Mouse (Mus musculus) lung, embryonic 14.5 days (tissue): ENCODE measurements at regions not wholly inside any gene's neighbourhood (a gene's known extent, or its start where the extent isn't known, plus 50 kb on each side); places are given as distances from the start of the nearest gene placed in this dataset.

ENCODE experiments used
- ATAC-seq: fragments of 200-750 bp; cut with Nextera tagmentation; 2 replicates; pipeline ENCODE4 v1.8.0; 2017; ENCODE audit warnings: mild to moderate bottlenecking, moderate TSS enrichment, moderate library complexity; ENCODE audit not compliant: insufficient read depth
- DNase-seq: peaks from one replicate; pipeline ENCODE4 v3.0.0-alpha.2; 2015
- H3K27ac ChIP-seq: fragments of 300-500 bp; sonication (generic); 2 replicates; pipeline ENCODE4 v1.5.1; 2014; ENCODE audit warnings: low read depth, mild to moderate bottlenecking, moderate library complexity
- H3K27me3 ChIP-seq: fragments of 300-500 bp; sonication (generic); 2 replicates; pipeline ENCODE4 v1.6.1; 2014; ENCODE audit warnings: low read length, control low read depth; ENCODE audit not compliant: insufficient read depth
- H3K36me3 ChIP-seq: fragments of 300-500 bp; sonication (generic); 2 replicates; pipeline ENCODE4 v1.6.1; 2014; ENCODE audit warnings: control low read depth; ENCODE audit not compliant: insufficient read depth
- H3K4me1 ChIP-seq: fragments of 300-500 bp; sonication (generic); 2 replicates; pipeline ENCODE4 v1.6.1; 2014; ENCODE audit warnings: antibody characterized with exemption, control low read depth; ENCODE audit not compliant: insufficient read depth
- H3K4me2 ChIP-seq: fragments of 300-500 bp; sonication (generic); 2 replicates; pipeline ENCODE4 v1.6.1; 2014; ENCODE audit warnings: mild to moderate bottlenecking
- H3K4me3 ChIP-seq: fragments of 300-500 bp; sonication (generic); 2 replicates; pipeline ENCODE4 v1.5.1; 2014; ENCODE audit warnings: low read depth, low read length
- H3K9ac ChIP-seq: fragments of 300-500 bp; sonication (generic); 2 replicates; pipeline ENCODE4 v1.6.1; 2014
- H3K9me3 ChIP-seq: fragments of 300-500 bp; sonication (generic); 2 replicates; pipeline ENCODE4 v1.6.1; 2016; ENCODE audit warnings: low read depth, low read length, control low read depth
- CTCF ChIP-seq: IDR thresholded peaks from 2 replicates; pipeline ENCODE4 v1.5.1; 2016; ENCODE audit warnings: antibody characterized with exemption, low read depth
- WGBS: fragments of 180-500 bp; shearing (Covaris S2); extraction: QIAGEN DNeasy Blood & Tissue Kit; methylation state at CpG from one replicate; pipeline ENCODE4 v1.1.7; 2014; 5-methylcytosine and 5-hydroxymethylcytosine counted together

DNA sequence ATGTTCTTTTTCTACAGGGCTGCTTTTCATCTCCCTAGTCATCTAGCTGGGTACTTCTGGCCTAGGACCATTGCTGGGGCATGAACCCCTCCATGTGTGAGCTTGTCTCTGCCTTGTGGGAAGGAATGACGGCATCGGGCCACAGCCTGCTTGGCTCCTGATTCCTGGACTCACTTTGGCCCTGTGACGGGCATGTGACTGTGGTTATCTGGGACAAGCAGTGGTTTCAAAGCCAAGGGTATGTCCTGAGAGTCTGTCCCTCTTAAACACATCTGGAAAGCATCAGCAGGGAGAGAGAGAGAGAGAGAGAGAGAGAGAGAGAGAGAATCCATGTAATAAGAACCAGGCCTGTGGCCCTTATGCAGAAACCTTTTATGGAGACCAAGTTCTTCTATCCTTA lies 65.2 kb upstream of the Gm11733 start:
- WGBS: 61% methylated on average over 3 of the region's 3 CpGs
- no peaks in the 10 kb centered on the region for H3K9me3 ChIP-seq
- no peak for ATAC-seq
- peaks cover 4% of the 10 kb centered on the region; the same call in 1 of the 2 replicates for H3K4me1 ChIP-seq
- no peak overlapping the region for H3K4me2 ChIP-seq
- H3K36me3 ChIP-seq: no peaks in the 10 kb centered on the region
- no peak overlapping the region for H3K27ac ChIP-seq
- peaks cover 28% of the 10 kb centered on the region for H3K27me3 ChIP-seq
- no peak overlapping the region for H3K9ac ChIP-seq
- no peak for TF ChIP-seq CTCF
- DNase-seq: no peak
- no peak overlapping the region for H3K4me3 ChIP-seq

- ATAC-seq (no peak), DNase-seq (no peak)
- Histone ChIP-seq H3K4me1 (peaks cover 4% of the 10 kb centered on the region; the same call in 1 of the 2 replicates), H3K27ac (no peak overlapping the region), H3K27me3 (peaks cover 22% of the 10 kb centered on the region), H3K36me3 (no peaks in the 10 kb centered on the region), H3K9me3 (no peaks in the 10 kb centered on the region), H3K9ac (no peak overlapping the region), H3K4me2 (no peak overlapping the region), H3K4me3 (no peak overlapping the region)
- 72% methylated on average over 9 of the region's 9 CpGs for WGBS
- TF ChIP-seq CTCF: no peak
Observed at GRCm38 (mm10) chr11:117419351-117419969, 64.7 kb upstream of the Gm11733 start.

DNA sequence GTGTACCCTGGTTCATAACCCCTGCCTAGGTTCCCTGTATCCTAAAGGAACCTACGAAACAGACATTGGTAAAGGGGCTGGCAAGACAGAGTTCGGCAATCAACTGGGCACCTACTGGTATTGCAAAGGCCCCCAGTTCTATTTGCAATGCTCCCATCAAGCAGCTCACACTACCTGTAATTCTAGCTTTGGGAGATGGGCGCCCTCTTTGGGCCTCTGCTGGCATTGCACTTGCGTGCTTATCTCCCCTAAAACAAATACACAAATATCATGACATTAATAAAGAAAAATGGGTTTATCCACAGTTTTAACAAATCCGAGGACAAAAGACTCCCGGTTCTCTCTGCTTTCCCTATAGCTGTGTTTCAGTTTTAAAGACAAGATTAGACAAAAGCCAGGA lies 61.5 kb upstream of the Gm11733 start:
- ATAC-seq: no peak
- WGBS: 79% methylated on average over 6 of the region's 6 CpGs
- H3K27me3 ChIP-seq: no peaks in the 10 kb centered on the region
- no peak for DNase-seq
- no peaks in the 10 kb centered on the region for H3K9me3 ChIP-seq
- no peak overlapping the region for H3K4me2 ChIP-seq
- no peak overlapping the region for H3K9ac ChIP-seq
- peak; percentile 39 for TF ChIP-seq CTCF
- no peaks in the 10 kb centered on the region for H3K36me3 ChIP-seq
- no peaks in the 10 kb centered on the region for H3K4me1 ChIP-seq
- H3K4me3 ChIP-seq: no peak overlapping the region
- H3K27ac ChIP-seq: no peak overlapping the region

DNA sequence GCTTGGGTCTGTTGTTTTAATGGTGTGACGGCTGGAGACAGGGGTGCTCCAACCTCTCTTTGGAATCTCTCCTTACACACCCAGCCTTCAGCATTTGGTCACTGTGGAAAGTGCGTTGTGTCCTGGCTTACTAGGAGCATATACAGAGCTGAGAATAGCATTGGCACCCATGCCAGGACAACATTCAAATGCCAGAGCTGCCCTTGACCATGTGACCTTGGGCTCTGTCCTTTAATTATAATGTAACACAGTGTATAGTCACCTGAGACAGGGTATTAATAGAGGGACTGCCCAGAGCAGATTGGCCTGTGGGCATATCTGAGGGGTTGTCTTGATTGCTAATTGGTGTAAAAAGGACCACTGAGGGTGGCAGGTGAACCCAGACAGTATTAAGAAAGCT lies 60.7 kb upstream of the Gm11733 start:
- WGBS: 86% methylated on average over 2 of the region's 2 CpGs
- no peak for DNase-seq
- TF ChIP-seq CTCF: no peak
- Histone ChIP-seq H3K4me3 (no peak overlapping the region), H3K9ac (no peak overlapping the region), H3K4me1 (no peaks in the 10 kb centered on the region), H3K9me3 (no peaks in the 10 kb centered on the region), H3K36me3 (no peaks in the 10 kb centered on the region), H3K4me2 (no peak overlapping the region), H3K27me3 (no peaks in the 10 kb centered on the region), H3K27ac (no peak overlapping the region)
- no peak for ATAC-seq

GRCm38 (mm10) chr11:117425466-117425865 lies 58.7 kb upstream of the Gm11733 start:
- no peaks in the 10 kb centered on the region for H3K9me3 ChIP-seq
- H3K9ac ChIP-seq: no peak overlapping the region
- ATAC-seq (no peak), DNase-seq (no peak)
- no peak overlapping the region for H3K27ac ChIP-seq
- no peaks in the 10 kb centered on the region for H3K36me3 ChIP-seq
- no peak overlapping the region for H3K4me2 ChIP-seq
- H3K4me1 ChIP-seq: no peaks in the 10 kb centered on the region
- TF ChIP-seq CTCF: no peak
- WGBS: 42% methylated on average over 9 of the region's 9 CpGs
- no peak overlapping the region for H3K4me3 ChIP-seq
- no peaks in the 10 kb centered on the region for H3K27me3 ChIP-seq

DNA sequence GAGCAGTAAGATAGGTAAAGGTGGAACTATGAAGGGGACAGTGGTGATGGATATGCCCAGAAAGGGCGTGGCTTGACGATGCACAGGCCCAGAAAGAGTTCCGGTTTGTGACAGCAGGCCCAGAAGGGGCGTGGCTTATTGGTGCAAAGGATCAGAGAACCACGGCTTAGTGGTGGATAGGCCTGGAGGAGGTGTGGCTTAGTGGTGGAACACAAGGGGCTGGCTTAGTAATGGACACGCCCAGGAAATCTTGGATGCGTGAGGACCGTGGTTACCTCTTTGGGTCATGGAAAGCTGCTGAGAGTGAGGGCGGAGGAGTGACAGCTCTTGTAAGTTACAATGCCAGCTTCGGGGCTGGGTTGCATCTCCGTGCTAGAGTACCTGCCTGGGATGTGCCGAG lies 58.2 kb upstream of the Gm11733 start:
- TF ChIP-seq CTCF: no peak
- Histone ChIP-seq H3K27me3 (0 out of 2 replicates have a peak, but pooled peaks cover 2% of the 10 kb centered on the region), H3K9me3 (no peaks in the 10 kb centered on the region), H3K4me2 (no peak overlapping the region), H3K4me1 (no peaks in the 10 kb centered on the region), H3K4me3 (no peak overlapping the region), H3K9ac (no peak overlapping the region), H3K36me3 (no peaks in the 10 kb centered on the region), H3K27ac (no peak overlapping the region)
- 33% methylated on average over 12 of the region's 12 CpGs for WGBS
- DNase-seq (peak; percentile 57), ATAC-seq (peak; percentile 21; the same call in 1 of the 2 replicates)

DNA sequence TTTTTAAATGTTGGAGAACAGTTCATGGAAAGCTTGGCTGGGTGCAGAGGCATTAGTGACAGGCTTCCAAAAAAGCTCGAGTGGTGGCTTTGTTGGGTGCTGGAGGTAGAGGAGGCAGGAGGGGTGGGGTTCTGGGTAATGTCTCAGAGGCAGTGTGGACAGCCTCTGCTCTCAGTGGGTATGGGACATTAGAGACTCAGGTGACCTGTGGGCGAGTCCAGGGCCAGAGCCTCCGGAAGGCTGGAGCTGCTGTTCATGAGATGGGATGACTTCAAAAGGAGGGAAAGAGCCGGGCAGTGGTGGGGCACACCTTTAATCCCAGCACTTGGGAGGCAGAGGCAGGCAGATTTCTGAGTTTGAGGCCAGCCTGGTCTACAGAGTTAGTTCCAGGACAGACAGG lies 57.5 kb upstream of the Gm11733 start:
- no peak for TF ChIP-seq CTCF
- Histone ChIP-seq H3K27ac (no peak overlapping the region), H3K4me3 (no peak overlapping the region), H3K4me1 (no peaks in the 10 kb centered on the region), H3K4me2 (no peak overlapping the region), H3K27me3 (0 out of 2 replicates have a peak, but pooled peaks cover 3% of the 10 kb centered on the region), H3K36me3 (no peaks in the 10 kb centered on the region), H3K9ac (no peak overlapping the region), H3K9me3 (no peaks in the 10 kb centered on the region)
- ATAC-seq (no peak), DNase-seq (no peak)
- 72% methylated on average over 4 of the region's 4 CpGs for WGBS
